Mouse (Mus musculus): Measurements from ENCODE around the gene Ube2v1. TPM values are rescaled to one million over a fixed set of nuclear protein-coding genes. Genes with fewer than 3 reads are reported as not detected.

The Ube2v1 gene
- polyA plus RNA-seq, 1 experiment, result 322 TPM

- no peak overlapping the region for H3K4me3 ChIP-seq
- peak overlapping the region; percentile 15 for H3K4me2 ChIP-seq (ENCODE audit: low read depth)
- H3K36me3 ChIP-seq (ENCODE audit: control insufficient read depth, insufficient read depth), result peaks cover 9% of the 10 kb centered on the region
- peak; percentile 15 for TF ChIP-seq POLR2AphosphoS2 (IDR thresholded peaks at IDR 0.05; ENCODE audit: insufficient read length, low read depth)
- peak; percentile 80 for TF ChIP-seq TCF3 (IDR thresholded peaks at IDR 0.05; ENCODE audit: insufficient read length, low read depth)
- peak; percentile 64 for TF ChIP-seq TCF12 (IDR thresholded peaks at IDR 0.05; ENCODE audit: insufficient read depth, poor library complexity, severe bottlenecking)
- TF ChIP-seq CEBPB (IDR thresholded peaks at IDR 0.05; ENCODE audit: insufficient read depth, poor library complexity, severe bottlenecking), result peak; percentile 72
- TF ChIP-seq MYOD1 (IDR thresholded peaks at IDR 0.05; ENCODE audit: control insufficient read depth in 1 of 3, insufficient read length in 2 of 3, low read depth in 2 of 3), result peak; percentile 66 to 82 (median 66)
- peak in 2 of 3 experiments; percentile 82 to 83 for TF ChIP-seq MYOG (IDR thresholded peaks at IDR 0.05; ENCODE audit: control insufficient read depth in 1 of 3, insufficient read depth in 1 of 3, insufficient read length in 2 of 3, low read depth in 2 of 3)
- TF ChIP-seq E2F4 (IDR thresholded peaks at IDR 0.05; ENCODE audit: insufficient read depth), result no peak
- TF ChIP-seq REST (IDR thresholded peaks at IDR 0.05; ENCODE audit: insufficient read depth, insufficient read length), result no peak
- H3K27me3 ChIP-seq (ENCODE audit: control insufficient read depth, insufficient read depth, insufficient read length), result no peaks in the 10 kb centered on the region
- H3K79me2 ChIP-seq (ENCODE audit: control insufficient read depth, insufficient read depth), result peaks cover 7% of the 10 kb centered on the region
- H3ac ChIP-seq (ENCODE audit: control insufficient read depth, insufficient read length), result no peak overlapping the region
Measured at GRCm38 (mm10) chr2:167606745-167607123, 25.2 kb downstream of the Ube2v1 start.

DNA sequence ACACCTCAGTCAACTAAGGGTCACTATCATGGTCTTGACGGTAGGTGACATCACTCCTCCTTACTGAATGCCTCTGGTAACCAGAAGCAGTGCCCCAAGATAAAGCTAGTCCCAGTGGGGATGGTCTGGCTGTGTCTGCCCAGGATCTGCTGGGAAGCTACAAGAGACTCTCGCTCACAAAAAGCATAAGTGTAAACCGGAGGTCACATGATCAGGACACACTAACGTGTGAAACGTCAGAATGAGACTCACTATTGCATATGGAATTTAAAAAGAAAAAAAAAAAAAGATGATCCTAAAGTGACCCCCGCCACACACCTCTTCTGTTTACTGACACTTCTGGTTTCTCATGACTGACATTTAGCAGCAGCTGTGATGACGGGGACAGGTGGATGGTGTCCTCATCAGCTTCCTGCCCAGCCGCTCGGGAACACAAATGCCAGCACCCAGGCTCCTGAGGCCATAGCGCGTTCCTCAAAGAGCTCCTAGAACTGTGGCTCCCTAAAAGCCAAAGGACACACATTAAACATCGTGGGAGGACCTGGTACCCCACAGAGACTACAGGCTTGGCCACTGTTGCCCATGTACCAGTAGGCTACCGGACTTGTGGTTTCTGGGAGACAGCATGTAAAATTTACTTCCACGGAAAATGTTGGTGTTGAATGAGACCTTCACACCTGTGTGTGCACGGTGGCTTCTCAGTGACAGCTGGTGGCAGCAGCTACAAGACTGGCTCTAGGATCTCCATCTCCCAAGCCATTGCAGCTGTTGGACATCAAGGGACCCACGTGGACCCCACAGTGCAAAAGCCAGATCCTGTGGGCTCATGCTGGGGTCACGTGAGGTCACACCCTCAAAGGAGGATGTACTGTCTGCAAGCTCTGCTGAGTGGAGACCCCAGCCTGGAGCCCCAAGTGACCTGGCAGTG, 25.8 kb downstream of the Ube2v1 start:
- H3K4me2 ChIP-seq (ENCODE audit: low read depth), result peak overlapping the region; percentile 15
- TF ChIP-seq MYOG (IDR thresholded peaks at IDR 0.05; ENCODE audit: control insufficient read depth in 1 of 3, insufficient read depth in 1 of 3, insufficient read length in 2 of 3, low read depth in 2 of 3) (peak; percentile 48 to 76 (median 52)), POLR2AphosphoS2 (IDR thresholded peaks at IDR 0.05; ENCODE audit: insufficient read length, low read depth) (peak; percentile 52), MAX (IDR thresholded peaks at IDR 0.05; ENCODE audit: low read depth) (no peak), POLR2A (IDR thresholded peaks at IDR 0.05; ENCODE audit: insufficient read length, low read depth) (no peak), CEBPB (IDR thresholded peaks at IDR 0.05; ENCODE audit: insufficient read depth, poor library complexity, severe bottlenecking) (no peak), REST (IDR thresholded peaks at IDR 0.05; ENCODE audit: insufficient read depth, insufficient read length) (no peak), USF1 (IDR thresholded peaks at IDR 0.05; ENCODE audit: low read depth) (peak; percentile 23), TCF12 (IDR thresholded peaks at IDR 0.05; ENCODE audit: insufficient read depth, poor library complexity, severe bottlenecking) (no peak), E2F4 (IDR thresholded peaks at IDR 0.05; ENCODE audit: insufficient read depth) (no peak), TCF3 (IDR thresholded peaks at IDR 0.05; ENCODE audit: insufficient read length, low read depth) (peak; percentile 66), MYOD1 (IDR thresholded peaks at IDR 0.05; ENCODE audit: control insufficient read depth in 1 of 3, insufficient read length in 2 of 3, low read depth in 2 of 3) (peak; percentile 68 to 96 (median 89)), SRF (IDR thresholded peaks at IDR 0.05; ENCODE audit: control insufficient read depth, insufficient read length, low read depth) (no peak)
- no peak overlapping the region for H3ac ChIP-seq (ENCODE audit: control insufficient read depth, insufficient read length)
- peaks cover 9% of the 10 kb centered on the region for H3K36me3 ChIP-seq (ENCODE audit: control insufficient read depth, insufficient read depth)
- H3K27me3 ChIP-seq (ENCODE audit: control insufficient read depth, insufficient read depth, insufficient read length), result no peaks in the 10 kb centered on the region
- H3K79me2 ChIP-seq (ENCODE audit: control insufficient read depth, insufficient read depth), result peaks cover under 1% of the 10 kb centered on the region
- H3K4me3 ChIP-seq, result no peak overlapping the region

DNA sequence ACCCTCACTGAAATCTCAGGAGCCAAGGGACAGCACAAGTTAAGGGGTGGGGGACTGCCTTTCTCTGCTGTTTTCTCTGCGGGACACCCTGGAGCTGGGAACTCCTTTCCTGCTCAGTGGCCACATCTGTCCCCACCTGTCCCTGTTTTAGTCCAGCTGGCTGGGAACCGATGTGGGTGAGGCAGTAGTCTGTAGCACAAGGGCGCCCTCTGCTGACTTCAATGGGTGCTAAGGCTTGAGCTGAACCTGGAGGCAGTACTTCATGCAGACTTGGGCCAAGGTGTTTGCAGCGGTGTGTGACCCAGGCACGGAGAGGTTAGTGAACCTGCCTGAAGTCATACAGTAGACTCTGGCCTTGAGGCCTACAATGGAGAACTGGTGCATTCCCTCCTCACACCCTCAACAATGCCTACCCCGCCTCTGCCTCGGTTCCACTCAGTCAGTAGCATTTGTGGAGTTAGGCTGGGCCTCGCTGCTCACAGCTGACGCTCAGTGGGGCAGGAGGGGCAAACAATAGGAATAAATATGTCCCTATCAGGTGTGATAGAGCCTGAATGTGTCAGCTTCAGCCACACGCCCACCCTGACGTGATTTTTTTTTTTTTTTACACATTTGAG, 26.6 kb downstream of the Ube2v1 start:
- Histone ChIP-seq H3K79me2 (ENCODE audit: control insufficient read depth, insufficient read depth) (no peaks in the 10 kb centered on the region), H3K36me3 (ENCODE audit: control insufficient read depth, insufficient read depth) (peaks cover 8% of the 10 kb centered on the region), H3K4me2 (ENCODE audit: low read depth) (no peak overlapping the region), H3K27me3 (ENCODE audit: control insufficient read depth, insufficient read depth, insufficient read length) (no peaks in the 10 kb centered on the region), H3K4me3 (no peak overlapping the region), H3ac (ENCODE audit: control insufficient read depth, insufficient read length) (no peak overlapping the region)
- TF ChIP-seq POLR2AphosphoS2 (IDR thresholded peaks at IDR 0.05; ENCODE audit: insufficient read length, low read depth) (peak; percentile 63), MYOG (IDR thresholded peaks at IDR 0.05; ENCODE audit: control insufficient read depth in 1 of 3, insufficient read depth in 1 of 3, insufficient read length in 2 of 3, low read depth in 2 of 3) (peak in 2 of 3 experiments; percentile 18 to 78), TCF12 (IDR thresholded peaks at IDR 0.05; ENCODE audit: insufficient read depth, poor library complexity, severe bottlenecking) (no peak), MYOD1 (IDR thresholded peaks at IDR 0.05; ENCODE audit: control insufficient read depth in 1 of 3, insufficient read length in 2 of 3, low read depth in 2 of 3) (peak in 2 of 3 experiments; percentile 49 to 78), POLR2A (IDR thresholded peaks at IDR 0.05; ENCODE audit: insufficient read length, low read depth) (peak; percentile 15), TCF3 (IDR thresholded peaks at IDR 0.05; ENCODE audit: insufficient read length, low read depth) (no peak), E2F4 (IDR thresholded peaks at IDR 0.05; ENCODE audit: insufficient read depth) (no peak)

DNA sequence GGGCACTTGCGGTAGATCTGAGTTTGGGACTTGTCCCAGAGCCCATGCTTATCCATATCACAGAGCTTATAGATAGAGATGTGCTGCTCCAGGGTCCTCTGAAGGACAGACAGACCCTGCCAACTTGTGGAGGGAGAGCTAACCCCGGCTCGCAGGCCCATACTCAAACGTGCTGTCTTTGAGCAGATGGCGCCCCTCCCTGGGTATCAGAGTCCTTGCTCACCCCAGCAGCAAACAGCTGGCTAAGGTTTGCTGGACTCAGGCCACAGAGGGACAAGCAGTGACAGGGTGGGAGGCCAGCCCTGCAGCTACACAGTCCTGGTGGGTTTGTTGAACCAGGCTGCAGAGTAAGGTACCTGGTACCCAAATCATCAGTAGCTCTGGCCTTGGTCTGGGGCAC, 28.9 kb downstream of the Ube2v1 start:
- H3K4me3 ChIP-seq, result no peak overlapping the region
- no peaks in the 10 kb centered on the region for H3K27me3 ChIP-seq (ENCODE audit: control insufficient read depth, insufficient read depth, insufficient read length)
- H3ac ChIP-seq (ENCODE audit: control insufficient read depth, insufficient read length), result no peak overlapping the region
- no peaks in the 10 kb centered on the region for H3K79me2 ChIP-seq (ENCODE audit: control insufficient read depth, insufficient read depth)
- no peak overlapping the region for H3K4me2 ChIP-seq (ENCODE audit: low read depth)
- TF ChIP-seq E2F4 (IDR thresholded peaks at IDR 0.05; ENCODE audit: insufficient read depth), result no peak
- no peak for TF ChIP-seq POLR2A (IDR thresholded peaks at IDR 0.05; ENCODE audit: insufficient read length, low read depth)
- no peak for TF ChIP-seq MAX (IDR thresholded peaks at IDR 0.05; ENCODE audit: low read depth)
- TF ChIP-seq MYOG (IDR thresholded peaks at IDR 0.05; ENCODE audit: control insufficient read depth in 1 of 3, insufficient read depth in 1 of 3, insufficient read length in 2 of 3, low read depth in 2 of 3), result peak in 1 of 3 experiments; percentile 2
- TF ChIP-seq POLR2AphosphoS2 (IDR thresholded peaks at IDR 0.05; ENCODE audit: insufficient read length, low read depth), result no peak
- TF ChIP-seq TCF12 (IDR thresholded peaks at IDR 0.05; ENCODE audit: insufficient read depth, poor library complexity, severe bottlenecking), result no peak
- no peak for TF ChIP-seq REST (IDR thresholded peaks at IDR 0.05; ENCODE audit: insufficient read depth, insufficient read length)
- peak in 1 of 3 experiments; percentile 31 for TF ChIP-seq MYOD1 (IDR thresholded peaks at IDR 0.05; ENCODE audit: control insufficient read depth in 1 of 3, insufficient read length in 2 of 3, low read depth in 2 of 3)
- H3K36me3 ChIP-seq (ENCODE audit: control insufficient read depth, insufficient read depth), result peaks cover 6% of the 10 kb centered on the region

Measured in myocyte (in vitro differentiated cells).